Mouse (Mus musculus) embryonic facial prominence, embryonic 13.5 days (tissue): ENCODE data around the gene Slc37a3. TPM values are rescaled to one million over a fixed set of nuclear protein-coding genes. Genes with fewer than 3 reads are reported as not detected.
A peak's percentile ranks its signal among the peaks of the same experiment; 100 is the strongest.
"Not testable (repeated sequence)": the region's sequence is repeated elsewhere in the genome, so short reads cannot be mapped to it uniquely, and the experiment has no call there.

Experiments used
- ATAC-seq: fragments of 200-750 bp; cut with Nextera tagmentation; 2 replicates; pipeline ENCODE4 v1.8.0; 2017; ENCODE audit warnings: low read depth; ENCODE audit not compliant: insufficient number of reproducible peaks, insufficient read depth, low FRiP score, low TSS enrichment
- H3K27ac ChIP-seq: fragments of 300-500 bp; sonication (generic); 2 replicates; pipeline ENCODE4 v1.5.1; 2015; ENCODE audit warnings: moderate library complexity, mild to moderate bottlenecking, inconsistent platforms
- H3K27me3 ChIP-seq: fragments of 300-500 bp; sonication (generic); 2 replicates; pipeline ENCODE4 v1.6.1; 2015; ENCODE audit warnings: mild to moderate bottlenecking, inconsistent platforms
- H3K36me3 ChIP-seq: fragments of 300-500 bp; sonication (generic); 2 replicates; pipeline ENCODE4 v1.6.1; 2015; ENCODE audit warnings: mild to moderate bottlenecking, inconsistent platforms
- H3K4me1 ChIP-seq: fragments of 300-500 bp; sonication (generic); 2 replicates; pipeline ENCODE4 v1.6.1; 2015; ENCODE audit warnings: inconsistent platforms
- H3K4me2 ChIP-seq: fragments of 300-500 bp; sonication (generic); 2 replicates; pipeline ENCODE4 v1.6.1; 2015; ENCODE audit warnings: moderate library complexity, mild to moderate bottlenecking, inconsistent platforms
- H3K4me3 ChIP-seq: fragments of 300-500 bp; sonication (generic); 2 replicates; pipeline ENCODE4 v1.5.1; 2015; ENCODE audit warnings: mild to moderate bottlenecking, inconsistent platforms
- H3K9ac ChIP-seq: fragments of 300-500 bp; sonication (generic); 2 replicates; pipeline ENCODE4 v1.6.1; 2015; ENCODE audit warnings: mild to moderate bottlenecking, inconsistent platforms
- H3K9me3 ChIP-seq: fragments of 300-500 bp; sonication (generic); 2 replicates; pipeline ENCODE4 v1.6.1; 2016; ENCODE audit warnings: inconsistent platforms
- WGBS: fragments of 180-500 bp; shearing (Covaris S2); methylation state at CpG from one replicate; pipeline ENCODE4 v1.1.7; 2015; ENCODE audit warnings: mixed read lengths; 5-methylcytosine and 5-hydroxymethylcytosine counted together
- polyA plus RNA-seq: library from polyadenylated mRNA; unstranded; fragments of >200 nt; fragmentation: Nextera tagmentation; extraction: Ambion mirVana; gene quantifications from 2 replicates; pipeline ENCODE4 v1.2.1, GENCODE M21; 2015

Gene Slc37a3
- polyA plus RNA-seq: 51.3 and 59.1 TPM in 2 replicates

DNA sequence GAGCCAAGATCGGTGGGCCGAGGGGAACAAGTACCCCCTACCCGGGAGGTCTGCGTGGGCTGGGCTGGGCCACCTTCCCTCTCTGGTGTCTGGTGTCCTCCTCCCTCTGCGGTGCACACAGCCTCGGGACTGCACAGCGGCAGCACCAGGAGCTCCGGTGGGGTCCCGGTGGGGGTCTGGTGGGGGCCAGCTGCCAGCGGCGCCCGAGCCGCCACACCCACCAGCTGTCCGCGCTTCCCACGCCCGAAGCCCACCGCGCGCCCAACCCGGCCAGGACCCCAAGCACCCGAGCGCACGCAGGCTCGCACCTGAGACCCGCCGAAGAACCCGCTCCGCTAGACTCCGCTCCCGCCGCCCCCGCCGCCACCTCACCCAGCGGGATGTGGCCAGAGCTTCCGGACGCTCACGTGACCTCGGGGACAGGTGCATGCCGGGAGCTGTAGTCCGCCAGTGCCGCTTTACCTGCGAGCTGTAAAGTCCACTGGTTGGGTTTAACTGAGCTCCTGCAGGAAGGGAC is at the start of gene Slc37a3:
TSS of gene Slc37a3 (minus strand) at position 365 of the 517 bp plus-strand sequence.
- Histone ChIP-seq H3K4me3 (peak within 1 kb of the TSS; percentile 92), H3K27me3 (peaks cover 16% of the 10 kb centered on the region), H3K9me3 (no peaks in the 10 kb centered on the region), H3K27ac (peak within 1 kb of the TSS; percentile 68; the same call in 1 of the 2 replicates), H3K9ac (peak within 1 kb of the TSS; percentile 87), H3K4me1 (peaks cover 34% of the 10 kb centered on the region), H3K36me3 (peaks cover 12% of the 10 kb centered on the region), H3K4me2 (peak within 1 kb of the TSS; percentile 68)
- under 1% methylated on average over 43 of the region's 43 CpGs for WGBS
- ATAC-seq: peak; percentile 88

DNA sequence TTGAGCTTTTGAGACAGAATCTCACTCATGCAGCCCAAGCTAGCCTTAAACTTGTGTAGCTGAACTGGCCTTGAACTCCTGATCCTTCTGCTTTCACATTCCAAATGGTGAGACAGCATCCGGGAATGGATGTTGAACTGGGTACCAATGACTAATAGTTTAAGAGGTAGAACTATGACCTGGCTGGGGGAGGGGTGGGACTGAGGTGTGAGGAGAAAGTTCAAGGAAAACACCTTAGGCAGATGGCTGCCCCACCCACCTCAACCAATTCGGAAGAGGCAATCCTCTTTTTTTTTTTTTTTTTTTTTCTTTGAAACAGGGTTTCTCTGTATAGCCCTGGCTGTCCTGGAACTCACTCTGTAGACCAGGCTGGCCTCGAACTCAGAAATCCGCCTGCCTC is 49.2 kb upstream of the Slc37a3 start:
- H3K9me3 ChIP-seq: no peaks in the 10 kb centered on the region
- no peak overlapping the region for H3K27ac ChIP-seq
- H3K9ac ChIP-seq: no peak overlapping the region
- H3K4me1 ChIP-seq: no peaks in the 10 kb centered on the region
- H3K27me3 ChIP-seq: peaks cover 7% of the 10 kb centered on the region; the same call in 1 of the 2 replicates
- no peak overlapping the region for H3K4me3 ChIP-seq
- no peak overlapping the region for H3K4me2 ChIP-seq
- no peak for ATAC-seq
- no peaks in the 10 kb centered on the region for H3K36me3 ChIP-seq
- WGBS: 82% methylated on average over 4 of the region's 4 CpGs

DNA sequence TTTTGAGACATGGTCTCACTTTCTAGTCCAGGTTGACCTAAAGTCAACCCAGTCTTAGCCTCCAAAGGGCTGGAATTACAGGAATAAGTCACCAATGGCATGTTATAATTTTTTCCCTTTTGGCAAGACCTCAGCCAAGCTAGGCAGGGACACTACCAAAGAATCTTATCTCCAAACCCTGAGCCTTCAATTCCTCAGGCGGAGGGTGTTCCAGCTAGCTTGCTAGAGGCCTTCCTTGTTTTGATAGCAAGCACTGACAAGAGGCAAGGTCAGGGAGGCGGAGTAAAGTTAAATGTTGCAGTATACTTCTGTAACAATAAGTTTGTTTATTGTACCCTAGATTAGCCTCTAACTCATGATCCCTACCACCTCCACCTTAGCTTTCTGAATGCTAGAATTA is 47.7 kb upstream of the Slc37a3 start:
- Histone ChIP-seq H3K9ac (no peak overlapping the region), H3K9me3 (no peaks in the 10 kb centered on the region), H3K4me2 (no peak overlapping the region), H3K4me1 (0 out of 2 replicates have a peak, but pooled peaks cover 2% of the 10 kb centered on the region), H3K4me3 (no peak overlapping the region), H3K27ac (no peak overlapping the region), H3K36me3 (no peaks in the 10 kb centered on the region), H3K27me3 (peaks cover 13% of the 10 kb centered on the region; the same call in 1 of the 2 replicates)
- no peak for ATAC-seq
- 86% methylated on average over 2 of the region's 2 CpGs for WGBS

DNA sequence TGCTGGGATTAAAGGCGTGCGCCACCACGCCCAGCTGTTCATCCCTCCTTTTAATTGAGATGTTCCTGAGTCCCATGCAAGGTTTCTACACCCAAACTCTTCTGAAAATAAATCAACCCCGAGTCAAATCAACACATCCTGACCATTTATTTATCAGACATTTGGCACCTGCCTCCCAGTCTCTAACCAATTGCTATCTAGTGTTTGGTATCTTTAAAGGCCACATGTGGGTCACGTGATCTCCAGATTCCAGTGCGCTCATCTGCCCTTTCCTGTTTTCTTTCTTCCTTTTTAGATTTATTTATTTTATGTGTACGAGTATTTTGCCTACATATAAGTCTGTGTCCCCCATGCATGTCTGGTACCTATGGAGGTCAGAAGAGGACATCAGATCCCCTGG is 46.2 kb upstream of the Slc37a3 start:
- Histone ChIP-seq H3K4me3 (no peak overlapping the region), H3K9ac (no peak overlapping the region), H3K9me3 (no peaks in the 10 kb centered on the region), H3K27me3 (peaks cover 13% of the 10 kb centered on the region; the same call in 1 of the 2 replicates), H3K4me2 (no peak overlapping the region), H3K36me3 (no peaks in the 10 kb centered on the region), H3K4me1 (peaks cover 8% of the 10 kb centered on the region; the same call in 1 of the 2 replicates), H3K27ac (no peak overlapping the region)
- ATAC-seq: no peak
- WGBS: 89% methylated on average over 7 of the region's 7 CpGs

GRCm38 (mm10) chr6:39423130-39423551 is 45.7 kb upstream of the Slc37a3 start:
- H3K4me1 ChIP-seq: peaks cover 8% of the 10 kb centered on the region; the same call in 1 of the 2 replicates
- WGBS: 65% methylated on average over 6 of the region's 6 CpGs
- H3K4me3 ChIP-seq: no peak overlapping the region
- no peak for ATAC-seq
- no peaks in the 10 kb centered on the region for H3K9me3 ChIP-seq
- H3K27me3 ChIP-seq: peaks cover 17% of the 10 kb centered on the region
- no peaks in the 10 kb centered on the region for H3K36me3 ChIP-seq
- no peak overlapping the region for H3K27ac ChIP-seq
- H3K4me2 ChIP-seq: no peak overlapping the region
- no peak overlapping the region for H3K9ac ChIP-seq

GRCm38 (mm10) chr6:39420867-39421266 is 43.4 kb upstream of the Slc37a3 start:
- Histone ChIP-seq H3K9ac (no peak overlapping the region), H3K4me2 (peak overlapping the region; percentile 67; the same call in 1 of the 2 replicates), H3K36me3 (no peaks in the 10 kb centered on the region), H3K9me3 (no peaks in the 10 kb centered on the region), H3K27ac (no peak overlapping the region), H3K4me1 (peaks cover 8% of the 10 kb centered on the region; the same call in 1 of the 2 replicates), H3K27me3 (peaks cover 22% of the 10 kb centered on the region), H3K4me3 (no peak overlapping the region; the same call in 1 of the 2 replicates)
- WGBS: 37% methylated on average over 4 of the region's 4 CpGs
- no peak for ATAC-seq

DNA sequence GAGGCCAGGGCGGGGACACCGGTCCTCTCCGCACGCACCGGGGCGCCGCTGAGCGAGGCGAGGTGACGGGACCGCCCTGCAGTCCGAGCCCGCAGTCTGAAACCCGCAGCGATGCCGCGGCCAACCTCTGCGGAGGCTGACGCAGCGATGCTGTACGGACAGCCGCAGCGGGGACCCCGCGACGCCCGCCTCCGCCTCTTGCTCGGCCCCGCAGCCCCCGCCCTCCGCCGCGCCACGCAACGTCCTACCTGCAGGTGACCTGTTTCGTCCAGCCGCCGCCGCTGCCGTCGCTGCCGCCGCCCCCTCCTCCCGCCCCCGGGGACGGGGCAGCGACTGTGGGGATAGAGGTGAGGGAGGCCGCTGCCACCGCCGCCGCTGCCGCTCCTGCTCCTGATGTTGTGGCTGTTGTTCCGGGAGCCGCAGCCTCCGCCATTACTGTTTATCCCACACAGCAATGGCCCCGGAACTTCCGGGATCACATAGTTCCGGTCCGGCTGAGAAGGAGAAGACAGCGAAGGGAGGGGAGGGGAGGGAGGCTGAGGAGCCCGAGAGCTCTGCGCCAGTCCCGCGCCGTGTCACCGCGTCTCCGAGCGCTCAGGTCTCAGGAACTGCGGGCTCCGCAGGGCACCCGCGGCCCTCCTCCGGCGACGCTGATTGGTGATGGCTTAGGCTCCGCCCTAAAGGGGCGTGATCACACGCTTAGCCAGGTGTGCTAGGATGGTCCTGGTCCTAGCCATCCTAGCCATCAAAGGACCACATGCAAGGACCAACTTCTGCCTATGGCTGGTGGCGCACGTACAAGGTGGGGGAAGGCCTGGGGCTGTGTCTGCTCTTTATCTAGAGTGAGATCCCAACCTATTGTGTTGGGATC is 42.6 kb upstream of the Slc37a3 start, which contains the start of gene Mkrn1:
TSS of gene Mkrn1 (minus strand) at position 612 of the 871 bp plus-strand sequence.
- Histone ChIP-seq H3K27ac (peak within 1 kb of the TSS; percentile 79), H3K9ac (peak within 1 kb of the TSS; percentile 84), H3K36me3 (no peaks in the 10 kb centered on the region), H3K4me1 (peaks cover 8% of the 10 kb centered on the region; the same call in 1 of the 2 replicates), H3K4me3 (peak within 1 kb of the TSS; percentile 96), H3K4me2 (peak within 1 kb of the TSS; percentile 67), H3K9me3 (no peaks in the 10 kb centered on the region), H3K27me3 (peaks cover 22% of the 10 kb centered on the region)
- under 1% methylated on average over 72 of the region's 82 CpGs for WGBS
- peak; percentile 91 for ATAC-seq

DNA sequence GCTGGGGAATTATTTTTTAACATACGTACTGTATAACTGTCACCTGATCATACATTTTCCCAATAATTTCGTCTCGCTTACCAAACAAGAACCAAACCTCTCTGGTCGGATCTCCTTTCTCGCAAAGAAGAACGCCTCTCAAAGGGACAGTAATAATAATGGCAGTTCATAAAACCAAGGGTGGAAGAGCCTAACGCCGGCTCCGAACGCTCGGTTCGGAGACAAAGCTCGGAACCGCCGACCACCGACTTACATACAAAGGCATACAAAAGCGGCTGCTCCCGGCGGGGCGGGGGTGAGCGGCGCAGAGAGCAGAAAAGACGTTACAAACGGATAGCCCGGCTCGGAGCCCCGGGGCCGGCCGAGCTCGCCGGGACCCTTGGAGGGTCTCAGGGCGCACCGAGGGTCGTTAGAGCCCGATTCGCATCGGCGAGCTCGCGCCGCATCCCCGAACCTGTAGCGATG is 41.9 kb upstream of the Slc37a3 start:
- H3K4me2 ChIP-seq: peak overlapping the region; percentile 67
- under 1% methylated on average over 43 of the region's 43 CpGs for WGBS
- peaks cover 22% of the 10 kb centered on the region for H3K27me3 ChIP-seq
- peak overlapping the region; percentile 79 for H3K27ac ChIP-seq
- peak overlapping the region; percentile 84 for H3K9ac ChIP-seq
- H3K9me3 ChIP-seq: no peaks in the 10 kb centered on the region
- H3K36me3 ChIP-seq: no peaks in the 10 kb centered on the region
- ATAC-seq: no peak; the same call in 1 of the 2 replicates
- peak overlapping the region; percentile 96 for H3K4me3 ChIP-seq
- H3K4me1 ChIP-seq: peaks cover 8% of the 10 kb centered on the region; the same call in 1 of the 2 replicates

DNA sequence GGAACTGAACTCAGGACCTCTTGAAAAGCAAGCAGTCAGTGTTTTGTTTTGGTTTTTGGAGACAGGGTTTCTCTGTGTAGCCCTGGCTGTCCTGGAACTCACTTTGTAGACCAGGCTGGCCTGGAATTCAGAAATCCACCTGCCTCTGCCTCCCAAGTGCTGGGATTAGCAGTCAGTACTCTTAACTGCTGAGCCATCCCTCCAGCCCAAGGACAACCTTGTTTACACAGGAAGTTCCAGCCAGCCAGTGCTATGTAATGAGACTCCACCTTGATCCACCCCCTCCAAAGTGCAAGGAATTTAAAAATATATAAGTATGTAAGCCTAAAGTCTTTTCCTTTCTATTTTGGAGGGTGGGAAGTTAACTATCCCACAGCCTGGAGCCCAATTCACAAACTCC is 39.2 kb upstream of the Slc37a3 start:
- H3K9me3 ChIP-seq, H3K27ac ChIP-seq, H3K4me2 ChIP-seq, H3K4me1 ChIP-seq, ATAC-seq, H3K9ac ChIP-seq, H3K36me3 ChIP-seq, H3K4me3 ChIP-seq: not testable (repeated sequence)
- peaks cover 15% of the 10 kb centered on the region for H3K27me3 ChIP-seq

DNA sequence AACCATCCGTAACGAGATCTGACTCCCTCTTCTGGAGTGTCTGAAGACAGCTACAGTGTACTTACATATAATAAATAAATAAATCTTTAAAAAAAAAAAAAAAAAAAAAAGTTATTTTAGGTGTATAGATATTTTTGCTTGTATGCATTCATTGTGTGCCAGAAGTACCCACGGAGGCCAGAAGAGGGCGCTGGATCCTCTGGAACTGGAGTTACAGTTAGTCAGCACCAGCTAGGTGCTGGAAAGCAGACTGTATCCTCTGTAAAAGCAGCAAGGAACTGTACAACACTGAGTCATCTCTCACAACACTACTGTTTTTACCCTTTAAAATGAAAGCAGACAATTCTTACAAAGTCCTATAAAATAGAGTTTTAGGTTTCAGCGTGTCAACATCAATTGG is 38.3 kb upstream of the Slc37a3 start:
- Histone ChIP-seq H3K9me3 (no peaks in the 10 kb centered on the region), H3K4me3 (no peak overlapping the region), H3K27me3 (peaks cover 9% of the 10 kb centered on the region), H3K27ac (no peak overlapping the region), H3K4me2 (no peak overlapping the region), H3K4me1 (peaks cover 8% of the 10 kb centered on the region; the same call in 1 of the 2 replicates), H3K36me3 (no peaks in the 10 kb centered on the region), H3K9ac (no peak overlapping the region)
- ATAC-seq: no peak
- 45% methylated on average over 3 of the region's 5 CpGs for WGBS

DNA sequence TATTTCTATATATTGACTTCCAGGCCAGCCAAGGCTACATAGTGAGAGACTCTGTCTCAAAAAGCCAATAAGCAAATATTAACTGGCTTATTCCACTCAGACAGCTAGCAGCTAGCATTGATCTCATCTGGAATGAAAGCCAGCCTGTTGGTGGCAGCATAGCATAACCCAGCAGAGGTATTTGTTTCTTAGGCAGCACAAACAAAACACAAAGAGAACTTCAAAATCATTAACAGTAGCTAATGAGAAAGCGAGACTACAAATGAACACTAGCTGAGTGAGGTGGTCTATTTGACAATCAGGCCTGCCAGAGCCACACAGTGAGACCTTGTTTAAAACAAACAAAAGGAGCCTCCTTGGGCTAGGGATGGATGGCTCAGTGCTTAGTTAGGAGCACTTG is 36.6 kb upstream of the Slc37a3 start:
- no peak for ATAC-seq
- 91% methylated on average over 1 of the region's 1 CpGs for WGBS
- Histone ChIP-seq H3K9ac (no peak overlapping the region), H3K27me3 (peaks cover 9% of the 10 kb centered on the region), H3K4me1 (peaks cover 5% of the 10 kb centered on the region; the same call in 1 of the 2 replicates), H3K4me3 (no peak overlapping the region), H3K4me2 (no peak overlapping the region), H3K36me3 (peaks cover 7% of the 10 kb centered on the region), H3K9me3 (no peaks in the 10 kb centered on the region), H3K27ac (no peak overlapping the region)
